Mouse (Mus musculus): ENCODE measurements around the gene Mmd. TPM values are rescaled to one million over a fixed set of nuclear protein-coding genes. Genes with fewer than 3 reads are reported as not detected.

Mmd gene
- polyA plus RNA-seq, 1 experiment from 2014 or later = 118 TPM

DNA sequence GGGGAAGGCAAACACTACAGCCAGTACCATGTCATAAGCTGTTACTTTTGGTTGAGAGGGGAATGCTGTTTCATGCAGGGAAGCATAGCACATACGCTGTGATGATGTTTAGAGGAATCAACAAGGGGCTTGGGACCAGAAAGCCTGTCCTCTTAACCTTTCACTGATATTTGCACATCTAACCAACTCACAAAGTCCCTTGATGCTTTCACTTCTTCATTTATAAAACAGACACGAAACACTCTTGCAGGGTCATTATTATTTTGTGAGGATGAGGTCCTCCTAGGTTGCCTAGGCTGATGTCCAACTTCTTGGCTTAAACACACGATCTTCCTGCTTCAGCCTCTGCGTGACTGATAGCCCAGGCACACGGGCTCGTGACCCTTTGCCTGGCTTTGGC is 3.6 kb upstream of the Mmd start:
- Histone ChIP-seq H3K27me3 (replicated peaks; ENCODE audit: control insufficient read depth, insufficient read depth, low read length) (no peaks in the 10 kb centered on the region), H3K4me3 (ENCODE audit: low read length) (no peak overlapping the region), H3K9me3 (ENCODE audit: control insufficient read depth, low read length) (no peaks in the 10 kb centered on the region), H3K9ac (ENCODE audit: low read depth, low read length) (no peak overlapping the region), H3K4me2 (ENCODE audit: low read length) (no peak overlapping the region), H3K4me1 (ENCODE audit: control insufficient read depth, insufficient read depth, low read depth, low read length) (peaks cover 5% of the 10 kb centered on the region; the same call in 1 of the 2 replicates), H3K27ac (ENCODE audit: low read depth, low read length) (no peak overlapping the region), H3K36me3 (ENCODE audit: control insufficient read depth, insufficient read depth, low read length) (no peaks in the 10 kb centered on the region)
- ATAC-seq = no peak
- WGBS = 82% methylated on average over 6 of the region's 6 CpGs

DNA sequence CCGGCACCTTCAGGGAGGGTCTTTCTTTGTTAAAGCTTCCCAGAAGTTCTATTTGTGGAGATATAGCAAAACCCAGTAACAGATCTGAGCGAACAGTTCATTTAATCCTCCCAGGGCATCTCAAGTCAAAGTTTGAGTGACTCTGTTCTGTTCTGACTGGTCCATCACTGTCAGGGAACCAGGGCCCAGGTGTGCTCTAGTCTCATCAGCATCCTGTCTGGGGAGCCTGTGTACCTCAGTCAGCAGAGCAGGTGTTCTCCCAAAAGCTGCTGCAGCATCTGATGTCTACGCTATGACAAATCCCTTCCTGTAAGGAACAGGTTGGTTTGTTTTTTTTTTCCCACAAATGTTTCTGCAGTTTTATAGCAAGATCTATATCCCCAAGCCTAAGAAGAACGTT is 2.6 kb upstream of the Mmd start:
- Histone ChIP-seq H3K27ac (ENCODE audit: low read depth, low read length) (no peak overlapping the region), H3K27me3 (replicated peaks; ENCODE audit: control insufficient read depth, insufficient read depth, low read length) (no peaks in the 10 kb centered on the region), H3K4me1 (ENCODE audit: control insufficient read depth, insufficient read depth, low read depth, low read length) (peaks cover 10% of the 10 kb centered on the region), H3K36me3 (ENCODE audit: control insufficient read depth, insufficient read depth, low read length) (no peaks in the 10 kb centered on the region), H3K9ac (ENCODE audit: low read depth, low read length) (no peak overlapping the region), H3K4me3 (ENCODE audit: low read length) (no peak overlapping the region), H3K9me3 (ENCODE audit: control insufficient read depth, low read length) (no peaks in the 10 kb centered on the region), H3K4me2 (ENCODE audit: low read length) (no peak overlapping the region)
- 88% methylated on average over 4 of the region's 4 CpGs for WGBS
- ATAC-seq = no peak

DNA sequence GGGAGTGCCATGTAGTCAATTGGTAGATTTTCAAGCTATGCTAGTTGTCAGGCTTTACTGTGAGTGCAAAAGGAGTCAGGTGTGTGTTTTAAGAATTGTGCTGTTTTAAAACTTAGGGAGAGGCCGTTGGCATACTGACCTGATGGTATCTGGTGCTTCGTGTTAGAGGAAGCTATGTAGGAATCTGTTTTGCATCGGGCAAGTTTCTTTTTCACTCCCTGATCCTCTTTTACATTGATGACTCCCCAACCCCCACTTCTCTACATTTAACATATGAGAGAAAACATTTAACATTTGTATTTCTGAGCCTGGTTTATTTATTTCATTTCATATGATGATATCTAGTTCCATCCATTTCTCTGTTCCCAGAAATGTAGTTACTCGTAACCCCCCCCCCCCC is 1.5 kb upstream of the Mmd start:
- 78% methylated on average over 4 of the region's 4 CpGs for WGBS

DNA sequence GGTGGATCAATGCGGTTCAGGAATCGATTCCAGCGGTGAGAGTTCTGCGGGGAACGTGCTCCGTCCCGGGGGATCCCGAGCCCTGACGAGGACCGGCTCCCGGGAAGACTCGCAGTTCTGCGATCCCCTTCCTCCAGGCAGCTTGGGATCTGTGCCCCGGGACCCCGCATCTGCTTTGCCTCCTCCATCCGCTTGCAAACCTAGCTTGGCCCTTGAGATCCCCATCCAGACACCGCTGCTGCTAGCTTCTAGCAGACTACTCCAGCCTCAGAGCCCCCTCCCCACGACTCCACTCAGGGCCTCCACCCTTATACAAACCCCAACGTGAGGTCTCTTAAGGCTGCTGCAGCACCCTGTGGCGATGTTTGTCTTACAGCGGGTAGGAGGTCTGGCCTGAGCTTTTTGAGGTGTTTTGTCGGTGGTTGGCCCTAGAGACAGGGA is 465 bp downstream of the Mmd start:
- peak; percentile 31 for ATAC-seq
- Histone ChIP-seq H3K4me1 (ENCODE audit: control insufficient read depth, insufficient read depth, low read depth, low read length) (peaks cover 19% of the 10 kb centered on the region), H3K9me3 (ENCODE audit: control insufficient read depth, low read length) (no peaks in the 10 kb centered on the region), H3K9ac (ENCODE audit: low read depth, low read length) (peak overlapping the region; percentile 95), H3K4me2 (ENCODE audit: low read length) (peak overlapping the region; percentile 73), H3K27me3 (replicated peaks; ENCODE audit: control insufficient read depth, insufficient read depth, low read length) (no peaks in the 10 kb centered on the region), H3K36me3 (ENCODE audit: control insufficient read depth, insufficient read depth, low read length) (no peaks in the 10 kb centered on the region), H3K27ac (ENCODE audit: low read depth, low read length) (peak overlapping the region; percentile 95), H3K4me3 (ENCODE audit: low read length) (peak overlapping the region; percentile 87)
- WGBS = under 1% methylated on average over 22 of the region's 22 CpGs

More for the DNA sequence above, 1.5 kb upstream of the Mmd start:
- H3K9ac ChIP-seq (ENCODE audit: low read depth, low read length) = no peak overlapping the region
- H3K36me3 ChIP-seq (ENCODE audit: control insufficient read depth, insufficient read depth, low read length) = no peaks in the 10 kb centered on the region
- no peak for ATAC-seq
- H3K4me1 ChIP-seq (ENCODE audit: control insufficient read depth, insufficient read depth, low read depth, low read length) = peaks cover 19% of the 10 kb centered on the region
- no peak overlapping the region for H3K27ac ChIP-seq (ENCODE audit: low read depth, low read length)
- H3K4me3 ChIP-seq (ENCODE audit: low read length) = no peak overlapping the region
- no peaks in the 10 kb centered on the region for H3K9me3 ChIP-seq (ENCODE audit: control insufficient read depth, low read length)
- no peak overlapping the region for H3K4me2 ChIP-seq (ENCODE audit: low read length)
- H3K27me3 ChIP-seq (replicated peaks; ENCODE audit: control insufficient read depth, insufficient read depth, low read length) = no peaks in the 10 kb centered on the region

DNA sequence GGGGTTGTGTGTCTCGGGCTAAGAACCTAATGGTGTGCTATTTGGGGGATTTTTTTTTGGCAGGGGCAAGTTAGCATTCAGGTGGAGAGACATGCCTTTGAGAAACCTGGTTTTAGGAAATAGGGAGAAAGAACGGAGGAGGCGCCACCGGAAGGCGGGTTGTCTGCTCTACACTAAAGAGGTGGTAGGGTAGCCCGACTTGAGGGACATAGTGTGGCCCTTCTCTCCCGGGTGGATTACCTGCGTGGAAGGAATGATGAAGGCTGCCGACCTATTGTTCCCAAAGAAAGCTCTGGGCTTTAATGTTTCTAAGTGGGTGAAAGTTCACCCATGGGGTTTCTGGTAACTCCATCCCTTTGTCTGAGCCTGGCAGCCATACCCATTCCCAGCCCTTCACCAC is 933 bp downstream of the Mmd start:
- ATAC-seq = no peak
- Histone ChIP-seq H3K9me3 (ENCODE audit: control insufficient read depth, low read length) (no peaks in the 10 kb centered on the region), H3K27ac (ENCODE audit: low read depth, low read length) (peak overlapping the region; percentile 95), H3K4me1 (ENCODE audit: control insufficient read depth, insufficient read depth, low read depth, low read length) (peaks cover 19% of the 10 kb centered on the region), H3K4me2 (ENCODE audit: low read length) (peak overlapping the region; percentile 73), H3K27me3 (replicated peaks; ENCODE audit: control insufficient read depth, insufficient read depth, low read length) (no peaks in the 10 kb centered on the region), H3K4me3 (ENCODE audit: low read length) (peak overlapping the region; percentile 87), H3K9ac (ENCODE audit: low read depth, low read length) (peak overlapping the region; percentile 95), H3K36me3 (ENCODE audit: control insufficient read depth, insufficient read depth, low read length) (no peaks in the 10 kb centered on the region)
- WGBS = 2% methylated on average over 9 of the region's 9 CpGs

DNA sequence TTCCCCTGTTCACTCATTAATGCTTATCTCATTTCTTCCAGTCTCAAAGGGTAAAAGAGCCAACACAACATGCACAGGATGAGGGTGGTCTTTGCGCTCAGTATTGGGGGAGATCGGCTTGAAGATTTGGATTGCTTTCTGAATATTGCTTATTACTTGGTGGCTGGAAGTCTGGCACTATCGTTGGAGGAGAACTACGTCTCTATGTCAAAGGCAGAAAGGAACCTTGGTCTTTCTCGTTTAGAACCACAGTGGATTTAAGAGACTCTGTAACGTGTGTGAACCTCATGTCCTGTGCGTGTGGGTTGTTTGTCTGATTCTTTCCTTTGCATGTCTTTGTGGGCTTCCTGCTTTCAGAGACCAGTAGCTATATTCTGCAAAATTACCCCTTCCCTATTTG is 1.5 kb downstream of the Mmd start:
- ATAC-seq = no peak
- Histone ChIP-seq H3K4me1 (ENCODE audit: control insufficient read depth, insufficient read depth, low read depth, low read length) (peaks cover 19% of the 10 kb centered on the region), H3K36me3 (ENCODE audit: control insufficient read depth, insufficient read depth, low read length) (no peaks in the 10 kb centered on the region), H3K27ac (ENCODE audit: low read depth, low read length) (no peak overlapping the region), H3K27me3 (replicated peaks; ENCODE audit: control insufficient read depth, insufficient read depth, low read length) (no peaks in the 10 kb centered on the region), H3K4me3 (ENCODE audit: low read length) (peak overlapping the region; percentile 87), H3K9ac (ENCODE audit: low read depth, low read length) (peak overlapping the region; percentile 95), H3K9me3 (ENCODE audit: control insufficient read depth, low read length) (no peaks in the 10 kb centered on the region), H3K4me2 (ENCODE audit: low read length) (peak overlapping the region; percentile 73)
- WGBS = 49% methylated on average over 7 of the region's 7 CpGs

DNA sequence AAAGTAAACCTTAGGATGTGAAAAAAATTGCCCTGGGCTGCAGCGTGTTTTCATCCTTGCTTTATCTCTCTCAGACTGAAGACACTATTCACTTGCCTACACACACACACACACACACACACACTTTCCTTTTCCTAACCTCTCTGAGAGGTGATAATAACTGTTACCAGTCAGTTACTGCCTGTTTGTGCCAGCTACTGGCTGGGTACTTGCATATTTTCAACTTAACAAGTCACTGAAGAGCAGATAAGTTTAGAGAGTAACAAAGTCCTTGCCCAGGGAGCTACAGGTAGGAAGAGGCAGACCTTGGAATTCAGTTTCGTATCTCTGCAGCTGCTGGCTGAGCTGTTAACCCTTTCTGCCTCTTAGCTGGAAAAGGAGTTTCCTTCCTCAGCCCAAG is 2.7 kb downstream of the Mmd start:
- no peak for ATAC-seq
- Histone ChIP-seq H3K36me3 (ENCODE audit: control insufficient read depth, insufficient read depth, low read length) (no peaks in the 10 kb centered on the region), H3K27ac (ENCODE audit: low read depth, low read length) (no peak overlapping the region), H3K27me3 (replicated peaks; ENCODE audit: control insufficient read depth, insufficient read depth, low read length) (no peaks in the 10 kb centered on the region), H3K9ac (ENCODE audit: low read depth, low read length) (no peak overlapping the region), H3K9me3 (ENCODE audit: control insufficient read depth, low read length) (no peaks in the 10 kb centered on the region), H3K4me1 (ENCODE audit: control insufficient read depth, insufficient read depth, low read depth, low read length) (peaks cover 19% of the 10 kb centered on the region), H3K4me3 (ENCODE audit: low read length) (no peak overlapping the region), H3K4me2 (ENCODE audit: low read length) (no peak overlapping the region)
- 34% methylated on average over 2 of the region's 2 CpGs for WGBS

DNA sequence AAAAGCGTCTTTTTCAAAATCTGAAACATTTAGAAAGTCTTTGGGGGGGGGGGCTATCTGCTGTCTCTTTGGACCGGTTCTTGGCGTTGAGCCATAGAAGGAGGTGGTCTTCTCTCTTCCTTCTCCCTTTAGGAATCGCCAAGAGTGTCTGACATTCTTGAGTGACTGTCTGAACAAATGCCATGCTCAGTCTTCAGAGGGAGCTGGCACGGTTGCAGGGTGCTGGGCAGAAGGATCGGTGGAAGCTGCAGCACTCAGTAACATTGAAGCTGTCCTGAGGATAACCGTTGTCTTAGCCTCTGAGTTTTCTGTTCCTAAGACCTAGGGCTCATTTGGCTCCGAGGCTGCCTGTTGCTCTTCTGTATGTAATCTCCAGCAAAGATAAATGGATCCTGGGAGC is 3.1 kb downstream of the Mmd start:
- Histone ChIP-seq H3K27ac (ENCODE audit: low read depth, low read length) (no peak overlapping the region), H3K36me3 (ENCODE audit: control insufficient read depth, insufficient read depth, low read length) (no peaks in the 10 kb centered on the region), H3K4me3 (ENCODE audit: low read length) (no peak overlapping the region), H3K4me1 (ENCODE audit: control insufficient read depth, insufficient read depth, low read depth, low read length) (peaks cover 19% of the 10 kb centered on the region), H3K4me2 (ENCODE audit: low read length) (0 out of 2 replicates have a peak overlapping the region, but pooled peaks have one; percentile 6), H3K27me3 (replicated peaks; ENCODE audit: control insufficient read depth, insufficient read depth, low read length) (no peaks in the 10 kb centered on the region), H3K9me3 (ENCODE audit: control insufficient read depth, low read length) (no peaks in the 10 kb centered on the region), H3K9ac (ENCODE audit: low read depth, low read length) (no peak overlapping the region)
- 67% methylated on average over 8 of the region's 8 CpGs for WGBS
- ATAC-seq = no peak

DNA sequence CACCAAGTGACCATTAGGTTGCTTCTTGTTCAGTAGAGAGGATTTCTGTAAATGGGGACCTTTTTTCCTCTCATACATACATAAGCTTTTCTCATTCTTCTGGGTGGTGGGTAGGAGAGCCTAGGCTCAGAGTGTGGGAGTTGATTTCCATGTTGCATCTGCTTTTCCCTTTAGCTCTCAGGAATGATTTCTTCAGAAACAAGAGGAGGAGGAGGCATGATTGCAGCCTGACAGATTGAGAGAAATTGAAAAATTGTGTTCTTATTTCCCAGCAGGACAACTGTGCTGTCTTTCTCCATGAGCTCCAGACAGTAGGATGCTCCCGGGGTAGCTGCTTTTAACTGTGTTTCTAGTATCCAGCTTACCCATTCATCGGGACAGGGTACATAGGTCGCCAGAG is 5.3 kb downstream of the Mmd start:
- 86% methylated on average over 3 of the region's 3 CpGs for WGBS
- Histone ChIP-seq H3K27ac (ENCODE audit: low read depth, low read length) (no peak overlapping the region), H3K4me3 (ENCODE audit: low read length) (no peak overlapping the region), H3K4me1 (ENCODE audit: control insufficient read depth, insufficient read depth, low read depth, low read length) (peaks cover 19% of the 10 kb centered on the region), H3K36me3 (ENCODE audit: control insufficient read depth, insufficient read depth, low read length) (no peaks in the 10 kb centered on the region), H3K9me3 (ENCODE audit: control insufficient read depth, low read length) (no peaks in the 10 kb centered on the region), H3K4me2 (ENCODE audit: low read length) (no peak overlapping the region), H3K27me3 (replicated peaks; ENCODE audit: control insufficient read depth, insufficient read depth, low read length) (no peaks in the 10 kb centered on the region), H3K9ac (ENCODE audit: low read depth, low read length) (no peak overlapping the region)
- no peak for ATAC-seq

DNA sequence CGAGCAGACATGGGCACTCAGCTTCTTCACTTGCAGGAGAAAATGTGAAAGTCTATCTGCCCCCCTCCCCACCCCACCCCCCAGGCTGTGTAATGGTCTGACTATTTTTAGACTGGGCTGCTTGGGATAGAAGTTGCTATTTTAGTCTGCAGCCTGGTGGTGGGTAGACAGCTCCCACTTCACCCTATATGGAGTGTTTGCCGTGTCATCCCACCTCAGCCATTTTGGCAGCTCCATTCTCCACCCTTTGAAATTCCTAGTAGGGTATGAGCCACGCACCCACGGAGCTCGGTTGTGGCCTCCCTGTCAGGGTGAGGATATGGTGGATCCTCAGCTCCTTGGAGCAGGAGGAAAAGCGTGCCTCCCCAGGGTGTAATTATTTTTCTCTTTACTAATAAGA is 6.4 kb downstream of the Mmd start:
- Histone ChIP-seq H3K4me2 (ENCODE audit: low read length) (no peak overlapping the region), H3K36me3 (ENCODE audit: control insufficient read depth, insufficient read depth, low read length) (peaks cover 2% of the 10 kb centered on the region; the same call in 1 of the 2 replicates), H3K4me1 (ENCODE audit: control insufficient read depth, insufficient read depth, low read depth, low read length) (peaks cover 14% of the 10 kb centered on the region), H3K9me3 (ENCODE audit: control insufficient read depth, low read length) (no peaks in the 10 kb centered on the region), H3K27me3 (replicated peaks; ENCODE audit: control insufficient read depth, insufficient read depth, low read length) (no peaks in the 10 kb centered on the region), H3K27ac (ENCODE audit: low read depth, low read length) (no peak overlapping the region), H3K9ac (ENCODE audit: low read depth, low read length) (no peak overlapping the region), H3K4me3 (ENCODE audit: low read length) (no peak overlapping the region)
- 80% methylated on average over 6 of the region's 6 CpGs for WGBS
- ATAC-seq = peak; percentile 37; the same call in 1 of the 2 replicates

All from hindbrain, embryonic 16.5 days (tissue).